In the genomic region with DNA sequence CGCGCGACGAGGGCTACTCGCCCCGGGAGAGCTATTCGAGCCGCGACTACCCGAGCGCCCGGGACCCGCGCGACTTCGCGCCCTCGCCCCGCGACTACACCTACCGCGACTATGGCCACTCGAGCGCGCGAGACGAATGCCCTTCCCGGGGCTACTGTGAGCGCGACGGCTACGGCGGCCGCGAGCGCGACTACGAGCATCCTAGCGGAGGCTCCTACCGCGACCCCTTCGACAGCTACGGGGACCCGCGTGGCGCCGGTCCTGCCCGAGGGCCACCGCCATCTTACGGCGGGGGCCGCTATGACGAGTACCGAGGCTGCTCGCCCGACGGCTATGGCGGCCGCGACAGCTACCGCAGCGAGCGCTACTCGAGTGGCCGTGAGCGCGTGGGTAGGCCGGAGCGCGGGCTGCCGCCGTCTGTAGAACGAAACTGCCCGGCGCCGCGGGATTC, we compare ENCODE assay signal across 8 mouse cellular contexts. TPM values are rescaled to one million over a fixed set of nuclear protein-coding genes. Genes with fewer than 3 reads are reported as not detected.
DNase-seq lines count a peak whose midpoint lies in the region; ATAC-seq and TF ChIP-seq lines count a peak whose summit lies in the region.

No protein-coding gene starts in this region.

- no peaks in the 10 kb centered on the region; the same call in 1 of the 2 replicates for H3K4me1 ChIP-seq in embryonic facial prominence, embryonic 11.5 days (ENCODE audit: control insufficient read depth, insufficient read depth, low read length)
- no peaks in the 10 kb centered on the region for H3K4me1 ChIP-seq in intestine, embryonic 14.5 days (replicated peaks; ENCODE audit: control insufficient read depth, insufficient read depth, low read length)
- no peaks in the 10 kb centered on the region for H3K4me1 ChIP-seq in midbrain, embryonic 14.5 days (ENCODE audit: control insufficient read depth, insufficient read depth, low read length)

- no peak overlapping the region for H3K4me2 ChIP-seq in embryonic facial prominence, embryonic 11.5 days (ENCODE audit: low read depth, low read length)
- H3K4me2 ChIP-seq in intestine, embryonic 14.5 days (ENCODE audit: low read length), result peak overlapping the region; percentile 8; the same call in 1 of the 2 replicates
- H3K4me2 ChIP-seq in midbrain, embryonic 14.5 days (ENCODE audit: low read length), result peak overlapping the region; percentile 22

- peaks cover 20% of the 10 kb centered on the region for H3K27me3 ChIP-seq in embryonic facial prominence, embryonic 11.5 days (ENCODE audit: control insufficient read depth, insufficient read depth, low read length)
- H3K27me3 ChIP-seq in intestine, embryonic 14.5 days (replicated peaks; ENCODE audit: control insufficient read depth, insufficient read depth, low read length), result peaks cover 61% of the 10 kb centered on the region
- peaks cover 27% of the 10 kb centered on the region for H3K27me3 ChIP-seq in midbrain, embryonic 14.5 days (ENCODE audit: control insufficient read depth, insufficient read depth, low read length)

- DNase-seq in gastrocnemius, adult 2 months, result no peak
- DNase-seq in gastrocnemius, adult 18-20 months (ENCODE audit: low spot score), result no peak
- DNase-seq in embryonic facial prominence, embryonic 11.5 days (ENCODE audit: low spot score), result no peak
- no peak for DNase-seq in intestine, embryonic 14.5 days (ENCODE audit: low spot score)
- peak; percentile 4 for DNase-seq in midbrain, embryonic 14.5 days
- DNase-seq in layer of hippocampus, adult 18-20 months (ENCODE audit: low spot score in 2 of 2), result no peak
- DNase-seq in urinary bladder, adult 2 months (ENCODE audit: low spot score), result no peak

- WGBS in embryonic facial prominence, embryonic 11.5 days, result 22% methylated on average over 66 of the region's 77 CpGs
- WGBS in intestine, embryonic 14.5 days, result 27% methylated on average over 77 of the region's 77 CpGs
- WGBS in midbrain, embryonic 14.5 days, result 29% methylated on average over 77 of the region's 77 CpGs

- intact Hi-C loops in gastrocnemius, adult 2 months (cut with DNase I), result no loop called here

- H3K4me3 ChIP-seq in gastrocnemius, adult 2 months, result peak overlapping the region; percentile 29; the same call in 1 of the 2 replicates
- H3K4me3 ChIP-seq in embryonic facial prominence, embryonic 11.5 days (ENCODE audit: low read depth, low read length), result peak overlapping the region; percentile 3; the same call in 1 of the 2 replicates
- H3K4me3 ChIP-seq in intestine, embryonic 14.5 days (ENCODE audit: low read depth, low read length), result peak overlapping the region; percentile 17
- H3K4me3 ChIP-seq in midbrain, embryonic 14.5 days (replicated peaks; ENCODE audit: low read depth, low read length), result peak overlapping the region; percentile 19; the same call in 1 of the 2 replicates

- ATAC-seq in embryonic facial prominence, embryonic 11.5 days (replicated peaks; ENCODE audit: insufficient number of reproducible peaks, low FRiP score, low TSS enrichment, low read depth), result no peak
- ATAC-seq in intestine, embryonic 14.5 days (replicated peaks; ENCODE audit: low FRiP score, low TSS enrichment, low read depth), result 0 out of 2 replicates have a peak, but pooled peaks have one; percentile 15
- ATAC-seq in midbrain, embryonic 14.5 days (ENCODE audit: low FRiP score, low TSS enrichment), result peak; percentile 43
- no peak for ATAC-seq in erythroid progenitor cell, adult 5-6 weeks (replicated peaks; ENCODE audit: low FRiP score, poor library complexity, severe bottlenecking)

- H3K9ac ChIP-seq in embryonic facial prominence, embryonic 11.5 days (replicated peaks; ENCODE audit: low read length), result no peak overlapping the region
- H3K9ac ChIP-seq in intestine, embryonic 14.5 days (ENCODE audit: low read length), result no peak overlapping the region
- no peak overlapping the region for H3K9ac ChIP-seq in midbrain, embryonic 14.5 days (replicated peaks; ENCODE audit: low read length)

- H3K36me3 ChIP-seq in embryonic facial prominence, embryonic 11.5 days (replicated peaks; ENCODE audit: control insufficient read depth, insufficient read depth, low read depth, low read length), result no peaks in the 10 kb centered on the region
- no peaks in the 10 kb centered on the region for H3K36me3 ChIP-seq in intestine, embryonic 14.5 days (ENCODE audit: control insufficient read depth, insufficient read depth, low read length)
- no peaks in the 10 kb centered on the region for H3K36me3 ChIP-seq in midbrain, embryonic 14.5 days (ENCODE audit: control insufficient read depth, insufficient read depth, low read length)

- H3K9me3 ChIP-seq in embryonic facial prominence, embryonic 11.5 days (replicated peaks; ENCODE audit: control insufficient read depth, low read length), result peaks cover 9% of the 10 kb centered on the region
- H3K9me3 ChIP-seq in intestine, embryonic 14.5 days (ENCODE audit: control insufficient read depth, low read length), result peaks cover 14% of the 10 kb centered on the region
- H3K9me3 ChIP-seq in midbrain, embryonic 14.5 days (ENCODE audit: control insufficient read depth, low read length), result peaks cover 25% of the 10 kb centered on the region

- no peak for TF ChIP-seq CTCF in gastrocnemius, adult 2 months (IDR thresholded peaks at IDR 0.05)

- no peak overlapping the region for H3K27ac ChIP-seq in gastrocnemius, adult 2 months
- no peak overlapping the region for H3K27ac ChIP-seq in embryonic facial prominence, embryonic 11.5 days (replicated peaks; ENCODE audit: low read depth, low read length)
- H3K27ac ChIP-seq in intestine, embryonic 14.5 days (ENCODE audit: low read depth), result no peak overlapping the region
- no peak overlapping the region for H3K27ac ChIP-seq in midbrain, embryonic 14.5 days (replicated peaks; ENCODE audit: low read depth, low read length)

RNA-seq across cellular contexts. Expression of gene Rbmxl2, which starts 0.9 kb away (rescaled TPM):
- total RNA-seq in gastrocnemius, adult 2 months (2021), result not detected
- total RNA-seq in gastrocnemius, adult 18-20 months (2021), result not detected
- polyA plus RNA-seq in embryonic facial prominence, embryonic 11.5 days (2014; fragmentation: Nextera tagmentation; extraction: Ambion mirVana), result not detected in 2 replicates
- not detected in 2 replicates for polyA plus RNA-seq in intestine, embryonic 14.5 days (2014; fragmentation: Nextera tagmentation; extraction: Ambion mirVana)
- not detected in 2 replicates for polyA plus RNA-seq in midbrain, embryonic 14.5 days (2014; fragmentation: Nextera tagmentation; extraction: Ambion mirVana)
- total RNA-seq in layer of hippocampus, adult 18-20 months (2021), result not detected
- not detected in 2 replicates for polyA plus RNA-seq in urinary bladder, adult 2 months (2012; rRNA removed)
- total RNA-seq in erythroid progenitor cell, adult 5-6 weeks (2015; ENCODE audit: low replicate concordance), result not detected in 2 replicates
- not detected in 2 replicates for total RNA-seq in erythroid progenitor cell, adult 5-6 weeks (2017; ENCODE audit: low replicate concordance)

RNA-seq across cellular contexts. Expression of gene Nlrp14, which starts 43.4 kb away (rescaled TPM):
- not detected for total RNA-seq in gastrocnemius, adult 2 months (2021)
- not detected for total RNA-seq in gastrocnemius, adult 18-20 months (2021)
- polyA plus RNA-seq in embryonic facial prominence, embryonic 11.5 days (2014; fragmentation: Nextera tagmentation; extraction: Ambion mirVana), result not detected in 2 replicates
- not detected in 2 replicates for polyA plus RNA-seq in intestine, embryonic 14.5 days (2014; fragmentation: Nextera tagmentation; extraction: Ambion mirVana)
- not detected in 2 replicates for polyA plus RNA-seq in midbrain, embryonic 14.5 days (2014; fragmentation: Nextera tagmentation; extraction: Ambion mirVana)
- total RNA-seq in layer of hippocampus, adult 18-20 months (2021), result not detected
- not detected in 2 replicates for polyA plus RNA-seq in urinary bladder, adult 2 months (2012; rRNA removed)
- not detected in 2 replicates for total RNA-seq in erythroid progenitor cell, adult 5-6 weeks (2015; ENCODE audit: low replicate concordance)
- total RNA-seq in erythroid progenitor cell, adult 5-6 weeks (2017; ENCODE audit: low replicate concordance), result not detected in 2 replicates

Comparison
In these comparisons a context has a peak if more than half of its experiments do, and no peak if none do; other contexts are left out.
1. ATAC-seq: peak in intestine, embryonic 14.5 days (single experiment) and midbrain, embryonic 14.5 days (single experiment); none in embryonic facial prominence, embryonic 11.5 days (single experiment) and erythroid progenitor cell, adult 5-6 weeks (single experiment).
2. Peak in every context shown above with its lines, with median percentiles within 50 percentile points of each other: H3K4me3 ChIP-seq.